Mouse (Mus musculus): ENCODE data around the gene Helz2. TPM values are rescaled to one million over a fixed set of nuclear protein-coding genes. Genes with fewer than 3 reads are reported as not detected.
A peak's percentile ranks its signal among the peaks of the same experiment; 100 is the strongest.
"Not testable (repeated sequence)": the region's sequence is repeated elsewhere in the genome, so short reads cannot be mapped to it uniquely, and the experiment has no call there.

Gene Helz2
- polyA plus RNA-seq (2021) = 9.4 TPM

DNA sequence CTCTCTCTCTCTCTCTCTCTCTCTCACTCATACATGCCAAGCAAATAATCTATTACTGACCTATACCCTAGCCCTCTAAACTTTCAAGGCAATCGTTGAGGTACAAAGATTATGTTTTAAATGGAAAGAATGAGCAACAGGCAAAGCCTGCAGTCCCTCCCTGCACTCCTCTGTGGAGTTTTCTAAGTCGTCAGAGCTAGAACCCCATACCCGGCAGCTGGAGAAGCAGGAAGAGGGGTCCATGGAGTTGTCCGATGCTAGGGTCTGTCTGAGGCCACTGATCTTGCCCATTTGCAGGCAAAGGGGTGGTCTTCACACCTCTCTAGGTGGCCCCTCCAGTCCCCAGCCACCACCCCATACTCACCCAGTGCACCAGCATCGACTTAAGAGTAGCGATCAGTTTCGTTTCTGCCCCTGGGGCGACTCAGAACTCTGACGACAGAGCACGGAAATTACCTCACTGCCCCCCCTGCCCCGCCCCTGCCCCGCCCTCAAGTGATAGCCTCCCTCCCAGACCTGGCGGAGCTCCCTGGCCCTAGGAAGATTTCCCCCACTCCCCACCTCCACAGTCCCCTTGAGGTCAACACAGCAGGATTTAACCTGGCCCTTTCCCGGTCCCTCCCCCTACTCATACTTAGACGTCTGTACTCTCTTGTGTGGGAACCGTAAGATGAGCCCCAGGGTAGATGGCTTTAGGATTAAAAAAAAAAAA is at the start of gene Helz2:
Gene Helz2 (minus strand): TSS at position 426 of the 712 bp plus-strand sequence.
- in situ Hi-C loops (cut with MboI; ENCODE audit: low pct_unique_long_range_greater_than_20kb) = no loop called here
- ChIA-PET CTCF (interaction anchor here (2.4 kb wide), 1 partner anchor 13 kb away, joined by 11 read pairs; no protein-coding TSS in a partner anchor), POLR2A (interaction anchor here (2.0 kb wide), 1 partner anchor 45 kb away, joined by 11 read pairs; no protein-coding TSS in a partner anchor)
- ATAC-seq = peak; percentile 74
- peak; percentile 1 for DNase-seq (ENCODE audit: low read depth, low spot score)
- no peak for TF ChIP-seq CTCF (IDR thresholded peaks at IDR 0.05)
- H3K27me3 ChIP-seq = no peaks in the 10 kb centered on the region

DNA sequence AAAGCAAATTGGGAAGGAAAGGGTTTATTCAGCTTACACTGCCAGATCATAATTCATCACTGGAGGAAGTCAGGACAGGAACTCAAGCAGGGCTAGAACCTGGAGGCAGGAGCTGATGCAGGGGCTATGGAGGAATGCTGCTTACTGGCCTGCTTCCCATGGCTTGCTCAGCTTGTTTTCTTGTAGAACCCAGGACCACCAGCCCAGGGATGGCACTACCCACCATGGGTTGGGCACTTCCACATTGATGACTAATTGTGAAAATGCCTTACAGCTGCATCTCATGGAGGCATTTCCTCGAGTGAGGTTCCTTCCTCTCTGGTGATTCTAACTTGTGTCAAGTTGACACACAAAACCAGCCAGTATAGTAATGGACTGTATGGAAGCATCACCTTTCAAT is 49.1 kb upstream of the Helz2 start:
- ChIA-PET POLR2A (no interaction called here), CTCF (no interaction called here)
- in situ Hi-C loops (cut with MboI; ENCODE audit: low pct_unique_long_range_greater_than_20kb) = no loop called here
- H3K27me3 ChIP-seq = no peaks in the 10 kb centered on the region
- TF ChIP-seq CTCF (IDR thresholded peaks at IDR 0.05) = no peak
- DNase-seq (ENCODE audit: low read depth, low spot score) (no peak), ATAC-seq (no peak)

- in situ Hi-C loops (cut with MboI; ENCODE audit: low pct_unique_long_range_greater_than_20kb) = no loop called here
- no peak for TF ChIP-seq CTCF (IDR thresholded peaks at IDR 0.05)
- POLR2A ChIA-PET = interaction anchor here (0.9 to 1.8 kb wide), 2 partner anchors 30 to 31 kb away, joined by 3 to 5 read pairs; no protein-coding TSS in a partner anchor
- ATAC-seq = no peak
- no peak for DNase-seq (ENCODE audit: low read depth, low spot score)
- no peaks in the 10 kb centered on the region for H3K27me3 ChIP-seq
- CTCF ChIA-PET = interaction anchor here (1.1 to 1.3 kb wide), 2 partner anchors 10 to 30 kb away, joined by 4 read pairs; partner anchors contain the start of gene Rtel1
These were observed 46.9 kb upstream of the Helz2 start for GRCm38 (mm10) chr2:181288691-181289090.

DNA sequence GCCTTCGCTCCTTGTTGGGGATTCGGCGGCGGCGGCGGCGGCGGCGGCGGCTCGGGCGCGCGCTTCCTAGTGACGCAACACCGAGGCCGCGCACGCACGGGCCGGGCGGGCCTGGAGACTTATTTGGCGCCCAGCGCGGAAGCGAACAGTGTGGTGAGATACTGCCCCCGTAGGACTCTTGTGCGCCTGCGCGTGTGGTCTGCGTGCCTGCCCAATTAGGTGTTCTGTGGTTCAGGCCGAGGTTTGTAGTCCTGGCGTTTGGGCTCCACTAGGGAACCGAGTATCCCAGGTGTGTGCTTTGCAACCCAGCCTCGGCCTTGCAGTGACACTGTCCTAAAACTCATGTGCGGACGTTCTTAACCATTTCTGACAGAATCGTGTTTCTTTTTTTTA is 46.1 kb upstream of the Helz2 start, which contains the start of gene Gmeb2:
Gene Gmeb2 (minus strand): TSS at position 78 of the 393 bp plus-strand sequence.
- H3K27me3 ChIP-seq; in situ Hi-C loops (cut with MboI; ENCODE audit: low pct_unique_long_range_greater_than_20kb): not testable (repeated sequence)
- peak; percentile 89 for ATAC-seq
- CTCF ChIA-PET = interaction anchor here (1.3 kb wide), 1 partner anchor 31 kb away, joined by 4 read pairs; the partner anchor contains the start of gene Rtel1
- DNase-seq (ENCODE audit: low read depth, low spot score) = peak; percentile 83
- POLR2A ChIA-PET = interaction anchor here (0.9 to 1.8 kb wide), 2 partner anchors 31 kb away, joined by 3 to 5 read pairs; no protein-coding TSS in a partner anchor

DNA sequence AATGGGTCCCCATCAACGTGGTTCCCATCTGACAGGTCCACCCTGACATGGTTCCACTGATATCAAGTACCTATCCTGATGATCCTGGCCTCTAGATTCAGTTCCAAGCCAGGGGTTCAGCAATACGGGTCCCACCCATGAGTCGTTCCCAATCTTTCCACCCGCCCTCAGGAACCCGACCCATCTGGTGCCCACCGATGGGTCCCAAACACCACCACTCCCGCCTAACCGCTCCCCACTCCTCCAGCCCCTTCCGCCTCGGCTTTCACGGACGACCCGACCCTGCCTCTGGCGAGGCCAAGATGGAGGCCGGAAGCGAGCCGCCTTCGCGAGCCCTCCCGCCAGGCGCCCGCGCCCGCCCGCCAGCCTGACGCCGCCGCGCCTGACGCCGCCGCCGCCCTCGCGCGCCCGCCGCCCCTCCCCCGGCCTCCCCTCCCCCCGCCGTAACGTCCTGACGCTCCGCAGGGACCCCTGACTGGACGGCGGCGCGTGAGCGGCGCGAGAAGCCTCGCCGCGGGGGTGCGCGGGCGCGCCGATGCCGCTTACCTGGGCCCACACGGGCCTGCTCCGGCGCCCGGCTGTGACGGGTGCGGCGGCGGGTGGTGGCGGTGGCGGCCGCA is 45.6 kb upstream of the Helz2 start:
- ChIA-PET CTCF (no interaction called here), POLR2A (interaction anchor here (1.6 kb wide), 1 partner anchor 45 kb away, joined by 11 read pairs; the partner anchor contains the start of gene Helz2)
- TF ChIP-seq CTCF (IDR thresholded peaks at IDR 0.05) = no peak
- DNase-seq (ENCODE audit: low read depth, low spot score) = peak; percentile 9
- no peaks in the 10 kb centered on the region for H3K27me3 ChIP-seq
- ATAC-seq = peak; percentile 72
- in situ Hi-C loops (cut with MboI; ENCODE audit: low pct_unique_long_range_greater_than_20kb) = no loop called here

DNA sequence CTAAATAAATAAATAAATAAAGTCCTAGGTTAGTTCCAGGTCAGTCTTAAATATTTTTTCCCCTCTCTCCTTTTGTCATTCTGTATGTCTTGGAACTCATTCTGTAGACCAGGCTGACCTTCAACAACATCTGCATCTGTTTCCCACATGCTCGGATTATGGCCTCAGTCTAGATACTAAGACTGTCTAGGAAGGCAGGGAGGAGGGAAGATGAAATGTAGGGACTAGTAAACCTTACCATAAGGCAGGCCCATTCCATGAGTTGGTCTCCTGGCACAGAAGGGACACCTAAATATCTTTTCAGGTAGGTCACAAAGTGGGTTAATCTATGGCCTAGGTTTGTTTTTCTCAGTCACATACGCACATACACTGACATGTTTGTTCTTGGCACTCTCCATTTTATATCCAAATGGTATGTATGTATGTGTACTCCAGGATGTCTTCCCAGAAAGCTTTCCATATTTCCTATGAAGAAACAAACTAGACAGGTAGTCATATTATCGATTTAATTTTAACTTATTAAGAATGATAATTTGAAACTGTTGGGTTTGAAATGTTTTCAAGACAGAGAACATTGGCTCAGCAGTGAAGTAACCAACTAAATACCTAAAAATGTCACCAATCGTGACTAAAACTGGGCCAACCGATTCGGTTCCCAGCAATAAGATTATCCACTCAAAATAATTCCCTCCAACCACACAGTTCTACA is 45.0 kb upstream of the Helz2 start:
- DNase-seq (ENCODE audit: low read depth, low spot score) (no peak), ATAC-seq (no peak)
- TF ChIP-seq CTCF (IDR thresholded peaks at IDR 0.05) = no peak
- H3K27me3 ChIP-seq = no peaks in the 10 kb centered on the region
- ChIA-PET POLR2A (interaction anchor here (1.6 kb wide), 1 partner anchor 44 kb away, joined by 11 read pairs; the partner anchor contains the start of gene Helz2), CTCF (interaction anchor here (0.8 kb wide), 1 partner anchor 29 kb away, joined by 3 read pairs; no protein-coding TSS in a partner anchor)
- in situ Hi-C loops (cut with MboI; ENCODE audit: low pct_unique_long_range_greater_than_20kb) = no loop called here

GRCm38 (mm10) chr2:181279968-181280367 is 38.1 kb upstream of the Helz2 start:
- no peaks in the 10 kb centered on the region for H3K27me3 ChIP-seq

GRCm38 (mm10) chr2:181277866-181278265 is 36.0 kb upstream of the Helz2 start:
- ChIA-PET CTCF (interaction anchor here (1.5 to 2.0 kb wide), 3 partner anchors 12 to 23 kb away, joined by 3 to 7 read pairs (median 4); no protein-coding TSS in a partner anchor), POLR2A (no interaction called here)
- no peak for DNase-seq (ENCODE audit: low read depth, low spot score)
- H3K27me3 ChIP-seq = no peaks in the 10 kb centered on the region
- in situ Hi-C loops (cut with MboI; ENCODE audit: low pct_unique_long_range_greater_than_20kb) = no loop called here
- ATAC-seq = no peak
- TF ChIP-seq CTCF (IDR thresholded peaks at IDR 0.05) = no peak

More at GRCm38 (mm10) chr2:181279968-181280367, 38.1 kb upstream of the Helz2 start:
- CTCF ChIA-PET = interaction anchor here (1.1 to 2.9 kb wide), 2 partner anchors 14 to 54 kb away, joined by 3 to 10 read pairs; no protein-coding TSS in a partner anchor
- ATAC-seq (no peak), DNase-seq (ENCODE audit: low read depth, low spot score) (no peak)
- POLR2A ChIA-PET = no interaction called here
- in situ Hi-C loops (cut with MboI; ENCODE audit: low pct_unique_long_range_greater_than_20kb) = no loop called here
- TF ChIP-seq CTCF (IDR thresholded peaks at IDR 0.05) = no peak

- ATAC-seq (no peak), DNase-seq (ENCODE audit: low read depth, low spot score) (no peak)
- no peaks in the 10 kb centered on the region for H3K27me3 ChIP-seq
- in situ Hi-C loops (cut with MboI; ENCODE audit: low pct_unique_long_range_greater_than_20kb) = no loop called here
- TF ChIP-seq CTCF (IDR thresholded peaks at IDR 0.05) = no peak
- CTCF ChIA-PET = interaction anchor here (1.5 kb wide), 1 partner anchor 21 kb away, joined by 3 read pairs; no protein-coding TSS in a partner anchor
- POLR2A ChIA-PET = interaction anchor here (0.9 kb wide), 1 partner anchor 13 kb away, joined by 3 read pairs; no protein-coding TSS in a partner anchor
These were observed 34.9 kb upstream of the Helz2 start for GRCm38 (mm10) chr2:181276766-181277165.

- DNase-seq (ENCODE audit: low read depth, low spot score) = no peak
- in situ Hi-C loops (cut with MboI; ENCODE audit: low pct_unique_long_range_greater_than_20kb) = no loop called here
- no peak for TF ChIP-seq CTCF (IDR thresholded peaks at IDR 0.05)
- CTCF ChIA-PET = interaction anchor here (2.3 kb wide), 1 partner anchor 10 kb away, joined by 12 read pairs; no protein-coding TSS in a partner anchor
- POLR2A ChIA-PET = no interaction called here
- no peaks in the 10 kb centered on the region for H3K27me3 ChIP-seq
- no peak for ATAC-seq
These were observed 32.8 kb upstream of the Helz2 start for GRCm38 (mm10) chr2:181274639-181275038.
